Mouse (Mus musculus) hindbrain, embryonic 15.5 days (tissue): ENCODE measurements around the gene Pygl. TPM values are rescaled to one million over a fixed set of nuclear protein-coding genes. Genes with fewer than 3 reads are reported as not detected.
A peak's percentile ranks its signal among the peaks of the same experiment; 100 is the strongest.

ENCODE experiments used
- ATAC-seq: fragments of 200-750 bp; cut with Nextera tagmentation; 2 replicates; pipeline ENCODE4 v1.8.0; 2017; ENCODE audit warnings: low read depth, moderate number of reproducible peaks, moderate TSS enrichment; ENCODE audit not compliant: low FRiP score
- H3K27ac ChIP-seq: fragments of 300-500 bp; sonication (generic); replicated peaks from 2 replicates; pipeline ENCODE4 v1.5.1; 2015; ENCODE audit warnings: mild to moderate bottlenecking, inconsistent platforms
- H3K27me3 ChIP-seq: fragments of 300-500 bp; sonication (generic); 2 replicates; pipeline ENCODE4 v1.6.1; 2015; ENCODE audit warnings: control low read depth, inconsistent platforms
- H3K36me3 ChIP-seq: fragments of 300-500 bp; sonication (generic); 2 replicates; pipeline ENCODE4 v1.6.1; 2015; ENCODE audit warnings: control low read depth, inconsistent platforms
- H3K4me1 ChIP-seq: fragments of 300-500 bp; sonication (generic); replicated peaks from 2 replicates; pipeline ENCODE4 v1.6.1; 2015; ENCODE audit warnings: control low read depth, inconsistent platforms
- H3K4me2 ChIP-seq: fragments of 300-500 bp; sonication (generic); 2 replicates; pipeline ENCODE4 v1.6.1; 2015; ENCODE audit warnings: moderate library complexity, mild to moderate bottlenecking, inconsistent platforms
- H3K4me3 ChIP-seq: fragments of 300-500 bp; sonication (generic); 2 replicates; pipeline ENCODE4 v1.5.1; 2015; ENCODE audit warnings: mild to moderate bottlenecking, inconsistent platforms
- H3K9ac ChIP-seq: fragments of 300-500 bp; sonication (generic); 2 replicates; pipeline ENCODE4 v1.6.1; 2015; ENCODE audit warnings: inconsistent platforms
- H3K9me3 ChIP-seq: fragments of 300-500 bp; sonication (generic); 2 replicates; pipeline ENCODE4 v1.6.1; 2016; ENCODE audit warnings: control low read depth, inconsistent platforms
- WGBS: fragments of 180-500 bp; shearing (Covaris S2); methylation state at CpG from one replicate; pipeline ENCODE4 v1.1.7; 2015; 5-methylcytosine and 5-hydroxymethylcytosine counted together
- polyA plus RNA-seq: library from polyadenylated mRNA; unstranded; fragments of >200 nt; fragmentation: Nextera tagmentation; extraction: Ambion mirVana; gene quantifications from 2 replicates; pipeline ENCODE4 v1.2.1, GENCODE M21; 2015

Gene Pygl
- polyA plus RNA-seq, 1 experiment from 2014 or later, result 10.8 TPM

GRCm38 (mm10) chr12:70247683-70248474 lies 16.6 kb upstream of the Pygl start:
- no peaks in the 10 kb centered on the region for H3K27me3 ChIP-seq
- no peak overlapping the region for H3K4me3 ChIP-seq
- no peak overlapping the region for H3K4me2 ChIP-seq
- peaks cover 8% of the 10 kb centered on the region; the same call in 1 of the 2 replicates for H3K36me3 ChIP-seq
- H3K9me3 ChIP-seq, result no peaks in the 10 kb centered on the region
- WGBS, result 28% methylated on average over 15 of the region's 15 CpGs
- H3K9ac ChIP-seq, result no peak overlapping the region
- peaks cover 14% of the 10 kb centered on the region for H3K4me1 ChIP-seq
- ATAC-seq, result peak; percentile 64; the same call in 1 of the 2 replicates
- H3K27ac ChIP-seq, result peak overlapping the region; percentile 64

- 75% methylated on average over 7 of the region's 7 CpGs for WGBS
- no peak overlapping the region for H3K27ac ChIP-seq
- no peaks in the 10 kb centered on the region for H3K27me3 ChIP-seq
- ATAC-seq, result no peak
- H3K4me3 ChIP-seq, result no peak overlapping the region
- no peak overlapping the region for H3K4me2 ChIP-seq
- no peaks in the 10 kb centered on the region; the same call in none of the 2 replicates for H3K4me1 ChIP-seq
- no peaks in the 10 kb centered on the region for H3K9me3 ChIP-seq
- peaks cover 8% of the 10 kb centered on the region; the same call in 1 of the 2 replicates for H3K36me3 ChIP-seq
- H3K9ac ChIP-seq, result no peak overlapping the region
Observed at GRCm38 (mm10) chr12:70242550-70242949, 11.3 kb upstream of the Pygl start.

- Histone ChIP-seq H3K36me3 (no peaks in the 10 kb centered on the region), H3K27me3 (no peaks in the 10 kb centered on the region), H3K4me1 (peaks cover 4% of the 10 kb centered on the region), H3K9me3 (no peaks in the 10 kb centered on the region), H3K27ac (no peak overlapping the region), H3K9ac (no peak overlapping the region), H3K4me3 (no peak overlapping the region), H3K4me2 (no peak overlapping the region)
- ATAC-seq, result no peak
- WGBS, result 75% methylated on average over 5 of the region's 5 CpGs
Observed at GRCm38 (mm10) chr12:70239741-70240140, 8.5 kb upstream of the Pygl start.

GRCm38 (mm10) chr12:70238604-70239003 lies 7.3 kb upstream of the Pygl start:
- ATAC-seq, result peak; percentile 21; the same call in 1 of the 2 replicates
- Histone ChIP-seq H3K27me3 (no peaks in the 10 kb centered on the region), H3K4me3 (no peak overlapping the region), H3K36me3 (no peaks in the 10 kb centered on the region), H3K27ac (no peak overlapping the region), H3K4me2 (no peak overlapping the region), H3K9me3 (no peaks in the 10 kb centered on the region), H3K9ac (no peak overlapping the region), H3K4me1 (peaks cover 4% of the 10 kb centered on the region)
- WGBS, result 44% methylated on average over 8 of the region's 8 CpGs

- Histone ChIP-seq H3K9me3 (no peaks in the 10 kb centered on the region), H3K9ac (peak overlapping the region; percentile 38; the same call in 1 of the 2 replicates), H3K4me1 (peaks cover 12% of the 10 kb centered on the region), H3K36me3 (no peaks in the 10 kb centered on the region), H3K4me2 (peak overlapping the region; percentile 63), H3K4me3 (peak overlapping the region; percentile 35), H3K27me3 (no peaks in the 10 kb centered on the region), H3K27ac (peak overlapping the region; percentile 32; the same call in 1 of the 2 replicates)
- ATAC-seq, result peak; percentile 83
- 6% methylated on average over 13 of the region's 13 CpGs for WGBS
Observed at GRCm38 (mm10) chr12:70234938-70235484, 3.7 kb upstream of the Pygl start.

GRCm38 (mm10) chr12:70234411-70234810 lies 3.1 kb upstream of the Pygl start:
- peak; percentile 56; the same call in 1 of the 2 replicates for ATAC-seq
- Histone ChIP-seq H3K4me3 (no peak overlapping the region), H3K4me2 (no peak overlapping the region), H3K36me3 (no peaks in the 10 kb centered on the region), H3K9ac (no peak overlapping the region), H3K27me3 (no peaks in the 10 kb centered on the region), H3K9me3 (no peaks in the 10 kb centered on the region), H3K4me1 (peaks cover 12% of the 10 kb centered on the region), H3K27ac (no peak overlapping the region; the same call in 1 of the 2 replicates)
- WGBS, result 12% methylated on average over 6 of the region's 6 CpGs

GRCm38 (mm10) chr12:70233637-70234315 lies 2.5 kb upstream of the Pygl start:
- no peaks in the 10 kb centered on the region for H3K27me3 ChIP-seq
- H3K27ac ChIP-seq, result no peak overlapping the region; the same call in 1 of the 2 replicates
- no peak for ATAC-seq
- H3K9ac ChIP-seq, result no peak overlapping the region
- H3K9me3 ChIP-seq, result no peaks in the 10 kb centered on the region
- H3K4me2 ChIP-seq, result no peak overlapping the region
- no peak overlapping the region for H3K4me3 ChIP-seq
- H3K36me3 ChIP-seq, result no peaks in the 10 kb centered on the region
- H3K4me1 ChIP-seq, result peaks cover 12% of the 10 kb centered on the region
- WGBS, result 89% methylated on average over 6 of the region's 6 CpGs

- H3K27ac ChIP-seq, result no peak overlapping the region
- H3K4me3 ChIP-seq, result no peak overlapping the region
- no peak overlapping the region for H3K4me2 ChIP-seq
- no peak for ATAC-seq
- no peaks in the 10 kb centered on the region for H3K36me3 ChIP-seq
- H3K4me1 ChIP-seq, result peaks cover 20% of the 10 kb centered on the region
- H3K9me3 ChIP-seq, result no peaks in the 10 kb centered on the region
- no peak overlapping the region for H3K9ac ChIP-seq
- H3K27me3 ChIP-seq, result no peaks in the 10 kb centered on the region
- WGBS, result 27% methylated on average over 5 of the region's 5 CpGs
Observed at GRCm38 (mm10) chr12:70232020-70232544, 794 bp upstream of the Pygl start.

- no peak for ATAC-seq
- H3K4me1 ChIP-seq, result peaks cover 23% of the 10 kb centered on the region
- H3K4me2 ChIP-seq, result peak overlapping the region; percentile 95; the same call in 1 of the 2 replicates
- H3K27ac ChIP-seq, result no peak overlapping the region
- 67% methylated on average over 11 of the region's 11 CpGs for WGBS
- no peaks in the 10 kb centered on the region for H3K9me3 ChIP-seq
- no peaks in the 10 kb centered on the region for H3K36me3 ChIP-seq
- H3K4me3 ChIP-seq, result no peak overlapping the region
- no peak overlapping the region for H3K9ac ChIP-seq
- 0 out of 2 replicates have a peak, but pooled peaks cover 11% of the 10 kb centered on the region for H3K27me3 ChIP-seq
Observed at GRCm38 (mm10) chr12:70228155-70228554, 3.1 kb downstream of the Pygl start.

- H3K4me3 ChIP-seq, result peak overlapping the region; percentile 48
Observed at GRCm38 (mm10) chr12:70227121-70227932, 4.0 kb downstream of the Pygl start.

GRCm38 (mm10) chr12:70226655-70227054 lies 4.6 kb downstream of the Pygl start:
- no peak for ATAC-seq
- H3K4me2 ChIP-seq, result peak overlapping the region; percentile 95
- 0 out of 2 replicates have a peak, but pooled peaks cover 11% of the 10 kb centered on the region for H3K27me3 ChIP-seq
- H3K27ac ChIP-seq, result no peak overlapping the region
- H3K36me3 ChIP-seq, result no peaks in the 10 kb centered on the region
- peaks cover 17% of the 10 kb centered on the region for H3K4me1 ChIP-seq
- WGBS, result 37% methylated on average over 5 of the region's 5 CpGs
- H3K4me3 ChIP-seq, result peak overlapping the region; percentile 48
- peak overlapping the region; percentile 49 for H3K9ac ChIP-seq
- H3K9me3 ChIP-seq, result no peaks in the 10 kb centered on the region

More at GRCm38 (mm10) chr12:70227121-70227932, 4.0 kb downstream of the Pygl start:
- H3K4me2 ChIP-seq, result peak overlapping the region; percentile 95
- H3K4me1 ChIP-seq, result peaks cover 23% of the 10 kb centered on the region
- no peak overlapping the region for H3K27ac ChIP-seq
- peak; percentile 81 for ATAC-seq
- H3K9me3 ChIP-seq, result no peaks in the 10 kb centered on the region
- 0 out of 2 replicates have a peak, but pooled peaks cover 11% of the 10 kb centered on the region for H3K27me3 ChIP-seq
- no peaks in the 10 kb centered on the region for H3K36me3 ChIP-seq
- 2% methylated on average over 52 of the region's 52 CpGs for WGBS
- H3K9ac ChIP-seq, result peak overlapping the region; percentile 49
